Mouse (Mus musculus) layer of hippocampus, adult 8-10 months (tissue): ENCODE measurements around the gene Mllt1. TPM values are rescaled to one million over a fixed set of nuclear protein-coding genes. Genes with fewer than 3 reads are reported as not detected.

ENCODE experiments used
- total RNA-seq, 4 experiments: library from RNA; stranded (reverse); gene quantifications; 2 replicates each; pipeline ENCODE4 v1.2.4; 2022

Mllt1 gene
- total RNA-seq, 4 experiments from 2014 or later = 73.9 to 92.9 (median 80.6) TPM

Other genes starting within 250 kb of the Mllt1 start
- 100 to 1,000 TPM; 161 to 224 (median 198) TPM for gene Ndufa11, start 217.6 kb downstream of the Mllt1 start, total RNA-seq
- 10 to 100 TPM; 10.3 to 15.4 (median 12.5) TPM for gene Vmac, start 217.4 kb downstream of the Mllt1 start, total RNA-seq
- 1 to 10 TPM; 2.3 to 3.3 (median 2.6) TPM for gene Nrtn, start 177.9 kb downstream of the Mllt1 start, total RNA-seq
- gene Dus3l, start 170.7 kb downstream of the Mllt1 start, total RNA-seq = 10 to 100 TPM; 65.0 to 75.5 (median 71.4) TPM
- 1 to 10 TPM in 3 of 4 experiments, under 1 TPM in 1; 0.68 to 1.8 (median 1.6) TPM for gene Prr22, start 165.2 kb downstream of the Mllt1 start, total RNA-seq
- gene Rfx2, start 104.4 kb downstream of the Mllt1 start, total RNA-seq = 1 to 10 TPM; 4.3 to 6.0 (median 5.0) TPM
- not detected for gene Acsbg2, start 61.0 kb downstream of the Mllt1 start, total RNA-seq
- gene 1700061G19Rik, start 59.9 kb downstream of the Mllt1 start, total RNA-seq = under 1 TPM in 3 of 4 experiments, not detected in 1; 0.20 to 0.35 (median 0.27) TPM
- not detected for gene Acer1, start 46.7 kb upstream of the Mllt1 start, total RNA-seq
- gene Clpp, start 54.9 kb upstream of the Mllt1 start, total RNA-seq = 10 to 100 TPM; 60.9 to 70.6 (median 66.6) TPM
- 10 to 100 TPM; 24.3 to 29.5 (median 25.4) TPM for gene Alkbh7, start 61.9 kb upstream of the Mllt1 start, total RNA-seq
- under 1 TPM in 1 of 4 experiments, not detected in 3; 0.82 TPM for gene Pspn, start 64.6 kb upstream of the Mllt1 start, total RNA-seq
- gene Gtf2f1, start 75.9 kb upstream of the Mllt1 start, total RNA-seq = 10 to 100 TPM; 57.0 to 64.0 (median 61.5) TPM
- under 1 TPM in 2 of 4 experiments, not detected in 2; 0.45 to 0.57 TPM for gene Gm17949, start 76.1 kb upstream of the Mllt1 start, total RNA-seq
- 100 to 1,000 TPM; 105 to 118 (median 111) TPM for gene Khsrp, start 96.1 kb upstream of the Mllt1 start, total RNA-seq
- not detected for gene Slc25a41, start 106.2 kb upstream of the Mllt1 start, total RNA-seq
- gene Crb3, start 123.7 kb upstream of the Mllt1 start, total RNA-seq = 1 to 10 TPM in 2 of 4 experiments, under 1 TPM in 2; 0.70 to 2.1 (median 1.4) TPM
- 100 to 1,000 TPM; 352 to 366 (median 355) TPM for gene Slc25a23, start 124.4 kb upstream of the Mllt1 start, total RNA-seq
- 1 to 10 TPM; 1.1 to 4.4 (median 3.0) TPM for gene Dennd1c, start 143.1 kb upstream of the Mllt1 start, total RNA-seq
- gene Tubb4a, start 152.4 kb upstream of the Mllt1 start, total RNA-seq = 100 to 1,000 TPM; 500 to 601 (median 567) TPM
- 1 to 10 TPM in 3 of 4 experiments, under 1 TPM in 1; 0.49 to 1.3 (median 1.1) TPM for gene Tnfsf9, start 169.9 kb upstream of the Mllt1 start, total RNA-seq
- under 1 TPM in 1 of 4 experiments, not detected in 3; 0.55 TPM for gene Cd70, start 214.4 kb upstream of the Mllt1 start, total RNA-seq